Mouse (Mus musculus) heart, postnatal 25 days (tissue): ENCODE data around the gene Fbl. TPM values are rescaled to one million over a fixed set of nuclear protein-coding genes. Genes with fewer than 3 reads are reported as not detected.
"Not testable (repeated sequence)": the region's sequence is repeated elsewhere in the genome, so short reads cannot be mapped to it uniquely, and the experiment has no call there.

Experiments used
- DNase-seq: peaks from one replicate; pipeline ENCODE4 v3.0.0; 2022; ENCODE audit warnings: low spot score
- intact Hi-C: fragments of 180-260 bp; cut with DNase I; formaldehyde crosslinking; loops from one replicate; pipeline ENCODE4 v1.15.1; 2025
- total RNA-seq, 2 experiments: library from RNA; stranded (reverse); gene quantifications; 2 replicates each; pipeline ENCODE4 v1.2.3; 2021

Gene Fbl
- 10 to 100 TPM; 32.2 to 35.3 TPM for total RNA-seq

- intact Hi-C loops = loop anchor here (5.0 kb wide), 1 partner anchor 117 kb away; the partner anchor contains the start of gene Psmc4
- peak; percentile 81 for DNase-seq
Observed at GRCm38 (mm10) chr7:28169489-28170422, at the start of gene Fbl. Gene Fbl (plus strand): TSS chr7:28169710.

- intact Hi-C loops = no loop called here
- DNase-seq = no peak
Observed at GRCm38 (mm10) chr7:28129166-28129565, 40.3 kb upstream of the Fbl start, which contains the start of gene 9530053A07Rik. Gene 9530053A07Rik (plus strand): TSS chr7:28129466.

- DNase-seq = no peak
- intact Hi-C loops = no loop called here
Observed at GRCm38 (mm10) chr7:28137613-28138012, 31.9 kb upstream of the Fbl start.

GRCm38 (mm10) chr7:28148263-28148662 lies 21.2 kb upstream of the Fbl start:
- no peak for DNase-seq
- intact Hi-C loops = loop anchor here (1.0 to 2.0 kb wide), 3 partner anchors 65 to 151 kb away; no protein-coding TSS in a partner anchor

- intact Hi-C loops = loop anchor here (2.0 kb wide), 2 partner anchors 63 to 149 kb away; no protein-coding TSS in a partner anchor
- no peak for DNase-seq
Observed at GRCm38 (mm10) chr7:28149841-28150240, 19.7 kb upstream of the Fbl start.

- no peak for DNase-seq
- intact Hi-C loops = no loop called here
Observed at GRCm38 (mm10) chr7:28151584-28152221, 17.8 kb upstream of the Fbl start.

GRCm38 (mm10) chr7:28153595-28153994 lies 15.9 kb upstream of the Fbl start:
- DNase-seq, intact Hi-C loops: not testable (repeated sequence)

GRCm38 (mm10) chr7:28159292-28159691 lies 10.2 kb upstream of the Fbl start:
- intact Hi-C loops = no loop called here

GRCm38 (mm10) chr7:28159893-28160292 lies 9.6 kb upstream of the Fbl start:
- intact Hi-C loops = no loop called here
- no peak for DNase-seq

More at GRCm38 (mm10) chr7:28159292-28159691, 10.2 kb upstream of the Fbl start:
- no peak for DNase-seq

- no peak for DNase-seq
- intact Hi-C loops = no loop called here
Observed at GRCm38 (mm10) chr7:28161163-28161749, 8.3 kb upstream of the Fbl start.

GRCm38 (mm10) chr7:28165406-28165805 lies 4.1 kb upstream of the Fbl start:
- no peak for DNase-seq
- intact Hi-C loops = loop anchor here (5.0 kb wide), 1 partner anchor 113 kb away; the partner anchor contains the start of gene Psmc4

- intact Hi-C loops = loop anchor here (1.0 to 5.0 kb wide), 2 partner anchors 21 to 116 kb away; partner anchors contain the start of gene Psmc4
- DNase-seq = peak; percentile 31
Observed at GRCm38 (mm10) chr7:28168320-28169115, 992 bp upstream of the Fbl start.

- intact Hi-C loops = no loop called here
- no peak for DNase-seq
Observed at GRCm38 (mm10) chr7:28175358-28175757, 5.8 kb downstream of the Fbl start.

GRCm38 (mm10) chr7:28179228-28179627 lies 9.7 kb downstream of the Fbl start, which contains the start of gene Dyrk1b:
Gene Dyrk1b (plus strand): TSS chr7:28179469.
- intact Hi-C loops = no loop called here
- peak; percentile 97 for DNase-seq

- peak; percentile 89 for DNase-seq
- intact Hi-C loops = loop anchor here (5.0 kb wide), 1 partner anchor 97 kb away; the partner anchor contains the start of gene Eid2b
Observed at GRCm38 (mm10) chr7:28179741-28180377, 10.3 kb downstream of the Fbl start.

- DNase-seq = no peak
- intact Hi-C loops = loop anchor here (5.0 kb wide), 1 partner anchor 96 kb away; the partner anchor contains the start of gene Eid2b
Observed at GRCm38 (mm10) chr7:28180890-28181289, 11.4 kb downstream of the Fbl start.

GRCm38 (mm10) chr7:28181376-28181775 lies 11.9 kb downstream of the Fbl start:
- intact Hi-C loops = loop anchor here (5.0 kb wide), 1 partner anchor 96 kb away; the partner anchor contains the start of gene Eid2b
- DNase-seq = no peak

- DNase-seq = no peak
- intact Hi-C loops = loop anchor here (5.0 kb wide), 1 partner anchor 95 kb away; the partner anchor contains the start of gene Eid2b
Observed at GRCm38 (mm10) chr7:28182320-28182719, 12.8 kb downstream of the Fbl start.
